Comparison of ENCODE assay signal across 12 mouse cellular contexts in genomic region chr3:95902643-95903042, GRCm38 (mm10). TPM values are rescaled to one million over a fixed set of nuclear protein-coding genes. Genes with fewer than 3 reads are reported as not detected.
DNase-seq lines count a peak whose midpoint lies in the region; ATAC-seq lines count a peak whose summit lies in the region.
"Had no signal": no experiment of that assay in that cellular context is flagged by ENCODE, and none has a peak within 500 bp of the region (broad histone marks: within the 10 kb centered on the region; RNA-seq: fewer than 3 reads in every experiment).

No protein-coding gene starts in this region.

- H3K9ac ChIP-seq in forebrain, embryonic 15.5 days (replicated peaks) = no peak overlapping the region
- H3K9ac ChIP-seq in kidney, embryonic 16.5 days (replicated peaks; ENCODE audit: low read length) = no peak overlapping the region
- peak overlapping the region; percentile 15; the same call in 1 of the 2 replicates for H3K9ac ChIP-seq in embryonic facial prominence, embryonic 12.5 days
- H3K9ac ChIP-seq in limb, embryonic 11.5 days (ENCODE audit: low read length) = peak overlapping the region; percentile 27; the same call in 1 of the 2 replicates
- H3K9ac ChIP-seq: stomach, embryonic 15.5 days had no signal

- 35% methylated on average over 6 of the region's 6 CpGs for WGBS in forebrain, embryonic 10.5 days
- WGBS in forebrain, embryonic 15.5 days = 25% methylated on average over 6 of the region's 6 CpGs
- WGBS in kidney, embryonic 16.5 days = 24% methylated on average over 6 of the region's 6 CpGs
- WGBS in embryonic facial prominence, embryonic 12.5 days = 29% methylated on average over 6 of the region's 6 CpGs
- 29% methylated on average over 6 of the region's 6 CpGs for WGBS in limb, embryonic 11.5 days

- H3K36me3 ChIP-seq in forebrain, embryonic 10.5 days (replicated peaks) = peaks cover 45% of the 10 kb centered on the region
- H3K36me3 ChIP-seq in forebrain, embryonic 15.5 days = peaks cover 3% of the 10 kb centered on the region; the same call in 1 of the 2 replicates
- peaks cover 3% of the 10 kb centered on the region; the same call in 1 of the 2 replicates for H3K36me3 ChIP-seq in kidney, embryonic 16.5 days (ENCODE audit: insufficient read depth, low read length)
- H3K36me3 ChIP-seq in embryonic facial prominence, embryonic 12.5 days = peaks cover 9% of the 10 kb centered on the region
- 0 out of 2 replicates have a peak, but pooled peaks cover 2% of the 10 kb centered on the region for H3K36me3 ChIP-seq in limb, embryonic 11.5 days (ENCODE audit: control insufficient read depth, insufficient read depth, low read length)
- H3K36me3 ChIP-seq: stomach, embryonic 15.5 days had no signal

- H3K27ac ChIP-seq in forebrain, embryonic 10.5 days = peak overlapping the region; percentile 93
- H3K27ac ChIP-seq in forebrain, embryonic 15.5 days (replicated peaks) = no peak overlapping the region
- H3K27ac ChIP-seq in kidney, embryonic 16.5 days (ENCODE audit: low read length) = peak overlapping the region; percentile 54; the same call in 1 of the 2 replicates
- H3K27ac ChIP-seq in embryonic facial prominence, embryonic 12.5 days = 0 out of 2 replicates have a peak overlapping the region, but pooled peaks have one; percentile 36
- H3K27ac ChIP-seq in limb, embryonic 11.5 days (replicated peaks; ENCODE audit: low read depth, low read length) = no peak overlapping the region; the same call in 1 of the 2 replicates
- H3K27ac ChIP-seq: stomach, embryonic 15.5 days had no signal

- H3K4me2 ChIP-seq in forebrain, embryonic 15.5 days (replicated peaks) = no peak overlapping the region
- H3K4me2 ChIP-seq in kidney, embryonic 16.5 days (replicated peaks; ENCODE audit: low read depth, low read length) = no peak overlapping the region; the same call in 1 of the 2 replicates
- peak overlapping the region; percentile 87 for H3K4me2 ChIP-seq in embryonic facial prominence, embryonic 12.5 days (replicated peaks)
- H3K4me2 ChIP-seq in limb, embryonic 11.5 days (ENCODE audit: low read depth, severe bottlenecking) = peak overlapping the region; percentile 90
- H3K4me2 ChIP-seq: stomach, embryonic 15.5 days had no signal

- no peak for ATAC-seq in forebrain, embryonic 15.5 days (replicated peaks)
- ATAC-seq in kidney, embryonic 16.5 days (ENCODE audit: low FRiP score, low TSS enrichment) = no peak
- no peak for ATAC-seq in embryonic facial prominence, embryonic 12.5 days (ENCODE audit: insufficient number of reproducible peaks, insufficient read depth, low FRiP score, low TSS enrichment)
- ATAC-seq in limb, embryonic 11.5 days (ENCODE audit: insufficient number of reproducible peaks, low FRiP score, low TSS enrichment, low read depth) = no peak
- no peak for ATAC-seq in inflammation-experienced regulatory T-cells, adult 6 months
- no peak for ATAC-seq in megakaryocyte-erythroid progenitor cell, adult 5-6 weeks (replicated peaks; ENCODE audit: low FRiP score, low TSS enrichment, poor library complexity, severe bottlenecking)

- no peak for DNase-seq in forebrain, embryonic 10.5 days (ENCODE audit: extremely low spot score, low spot score)
- DNase-seq in kidney, postnatal 14 days = no peak
- DNase-seq in limb, embryonic 11.5 days (ENCODE audit: low spot score) = peak; percentile 23
- DNase-seq: lung, adult 2 months; retina, postnatal 1 day had no signal

- peaks cover 67% of the 10 kb centered on the region for H3K4me1 ChIP-seq in forebrain, embryonic 10.5 days
- peaks cover 32% of the 10 kb centered on the region for H3K4me1 ChIP-seq in forebrain, embryonic 15.5 days
- H3K4me1 ChIP-seq in kidney, embryonic 16.5 days (ENCODE audit: insufficient read depth, low read length) = peaks cover 61% of the 10 kb centered on the region
- H3K4me1 ChIP-seq in embryonic facial prominence, embryonic 12.5 days = peaks cover 36% of the 10 kb centered on the region
- H3K4me1 ChIP-seq in limb, embryonic 11.5 days (ENCODE audit: control insufficient read depth, insufficient read depth, low read length) = peaks cover 4% of the 10 kb centered on the region

- peaks cover 7% of the 10 kb centered on the region for H3K27me3 ChIP-seq in forebrain, embryonic 10.5 days (ENCODE audit: poor library complexity, severe bottlenecking)
- H3K27me3 ChIP-seq in forebrain, embryonic 15.5 days = peaks cover 5% of the 10 kb centered on the region; the same call in 1 of the 2 replicates
- 0 out of 2 replicates have a peak, but pooled peaks cover 4% of the 10 kb centered on the region for H3K27me3 ChIP-seq in kidney, embryonic 16.5 days (ENCODE audit: insufficient read depth, low read length)
- no peaks in the 10 kb centered on the region for H3K27me3 ChIP-seq in embryonic facial prominence, embryonic 12.5 days
- H3K27me3 ChIP-seq in limb, embryonic 11.5 days (ENCODE audit: control insufficient read depth, insufficient read depth, low read length) = no peaks in the 10 kb centered on the region

- H3K9me3 ChIP-seq in forebrain, embryonic 10.5 days = no peaks in the 10 kb centered on the region
- H3K9me3 ChIP-seq in forebrain, embryonic 15.5 days = no peaks in the 10 kb centered on the region
- H3K9me3 ChIP-seq in kidney, embryonic 16.5 days (ENCODE audit: low read length) = no peaks in the 10 kb centered on the region
- no peaks in the 10 kb centered on the region for H3K9me3 ChIP-seq in embryonic facial prominence, embryonic 12.5 days
- no peaks in the 10 kb centered on the region for H3K9me3 ChIP-seq in limb, embryonic 11.5 days (ENCODE audit: control insufficient read depth, low read length)
- H3K9me3 ChIP-seq: stomach, embryonic 15.5 days had no signal

- peak overlapping the region; percentile 60 for H3K4me3 ChIP-seq in forebrain, embryonic 10.5 days
- H3K4me3 ChIP-seq in forebrain, embryonic 15.5 days = no peak overlapping the region
- no peak overlapping the region for H3K4me3 ChIP-seq in kidney, embryonic 16.5 days (ENCODE audit: low read length)
- peak overlapping the region; percentile 41; the same call in 1 of the 2 replicates for H3K4me3 ChIP-seq in embryonic facial prominence, embryonic 12.5 days
- peak overlapping the region; percentile 45 for H3K4me3 ChIP-seq in limb, embryonic 11.5 days (ENCODE audit: low read depth, low read length)
- H3K4me3 ChIP-seq: stomach, embryonic 15.5 days had no signal

RNA-seq across cellular contexts. Expression of gene Car14, which starts 1.8 kb away (rescaled TPM):
- 98.8 and 119 TPM in 2 replicates for polyA plus RNA-seq in forebrain, embryonic 10.5 days (2016; fragmentation: Nextera tagmentation; extraction: Ambion mirVana)
- 10.5 and 14.0 TPM in 2 replicates for polyA plus RNA-seq in forebrain, embryonic 15.5 days (2015; fragmentation: Nextera tagmentation; extraction: Ambion mirVana)
- 21.0 and 22.5 TPM in 2 replicates for polyA plus RNA-seq in kidney, embryonic 16.5 days (2015; fragmentation: Nextera tagmentation; extraction: Ambion mirVana)
- 30.1 and 36.4 TPM in 2 replicates for polyA plus RNA-seq in embryonic facial prominence, embryonic 12.5 days (2016; fragmentation: Nextera tagmentation; extraction: Ambion mirVana)
- 128 and 129 TPM in 2 replicates for polyA plus RNA-seq in limb, embryonic 11.5 days (2014; fragmentation: Nextera tagmentation; extraction: Ambion mirVana)
- not detected for polyA plus RNA-seq in inflammation-experienced regulatory T-cells, adult 6 months (2017; shearing (Covaris generic))
- not detected in 2 replicates for total RNA-seq in megakaryocyte-erythroid progenitor cell, adult 5-6 weeks (2014; fragmentation: Nextera tagmentation)
- total RNA-seq in megakaryocyte-erythroid progenitor cell, adult 5-6 weeks (2017) = not detected in 2 replicates
- total RNA-seq: monocyte, adult 5-6 weeks had no signal

RNA-seq across cellular contexts. Expression of gene Aph1a, which starts 8.9 kb away (rescaled TPM):
- polyA plus RNA-seq in forebrain, embryonic 10.5 days (2016; fragmentation: Nextera tagmentation; extraction: Ambion mirVana) = 28.7 and 29.2 TPM in 2 replicates
- 31.3 and 39.8 TPM in 2 replicates for polyA plus RNA-seq in forebrain, embryonic 15.5 days (2015; fragmentation: Nextera tagmentation; extraction: Ambion mirVana)
- 41.3 and 44.1 TPM in 2 replicates for polyA plus RNA-seq in kidney, embryonic 16.5 days (2015; fragmentation: Nextera tagmentation; extraction: Ambion mirVana)
- 27.5 and 31.3 TPM in 2 replicates for polyA plus RNA-seq in embryonic facial prominence, embryonic 12.5 days (2016; fragmentation: Nextera tagmentation; extraction: Ambion mirVana)
- 26.1 and 27.3 TPM in 2 replicates for polyA plus RNA-seq in limb, embryonic 11.5 days (2014; fragmentation: Nextera tagmentation; extraction: Ambion mirVana)
- polyA plus RNA-seq in inflammation-experienced regulatory T-cells, adult 6 months (2017; shearing (Covaris generic)) = 10 to 100 TPM; 17.9 to 46.2 (median 27.0) TPM
- total RNA-seq in megakaryocyte-erythroid progenitor cell, adult 5-6 weeks (2014; fragmentation: Nextera tagmentation) = 35.7 and 42.8 TPM in 2 replicates
- total RNA-seq in megakaryocyte-erythroid progenitor cell, adult 5-6 weeks (2017) = 16.2 and 21.1 TPM in 2 replicates

RNA-seq across cellular contexts. Expression of gene BC028528, which starts 10.8 kb away (rescaled TPM):
- 7.2 and 7.6 TPM in 2 replicates for polyA plus RNA-seq in forebrain, embryonic 10.5 days (2016; fragmentation: Nextera tagmentation; extraction: Ambion mirVana)
- 12.7 and 14.7 TPM in 2 replicates for polyA plus RNA-seq in forebrain, embryonic 15.5 days (2015; fragmentation: Nextera tagmentation; extraction: Ambion mirVana)
- 38.8 and 45.7 TPM in 2 replicates for polyA plus RNA-seq in kidney, embryonic 16.5 days (2015; fragmentation: Nextera tagmentation; extraction: Ambion mirVana)
- polyA plus RNA-seq in embryonic facial prominence, embryonic 12.5 days (2016; fragmentation: Nextera tagmentation; extraction: Ambion mirVana) = 14.3 and 14.4 TPM in 2 replicates
- 6.7 and 7.5 TPM in 2 replicates for polyA plus RNA-seq in limb, embryonic 11.5 days (2014; fragmentation: Nextera tagmentation; extraction: Ambion mirVana)
- 1 to 10 TPM in 1 of 3 experiments, under 1 TPM in 1, not detected in 1; 0.83 to 1.5 TPM for polyA plus RNA-seq in inflammation-experienced regulatory T-cells, adult 6 months (2017; shearing (Covaris generic))
- total RNA-seq in megakaryocyte-erythroid progenitor cell, adult 5-6 weeks (2014; fragmentation: Nextera tagmentation) = 2.1 and 2.3 TPM in 2 replicates
- total RNA-seq in megakaryocyte-erythroid progenitor cell, adult 5-6 weeks (2017) = 2.3 and 14.6 TPM in 2 replicates

RNA-seq across cellular contexts. Expression of gene Ciart, which starts 20.6 kb away (rescaled TPM):
- 9.1 and 11.8 TPM in 2 replicates for polyA plus RNA-seq in forebrain, embryonic 10.5 days (2016; fragmentation: Nextera tagmentation; extraction: Ambion mirVana)
- 4.3 TPM in 2 replicates for polyA plus RNA-seq in forebrain, embryonic 15.5 days (2015; fragmentation: Nextera tagmentation; extraction: Ambion mirVana)
- polyA plus RNA-seq in kidney, embryonic 16.5 days (2015; fragmentation: Nextera tagmentation; extraction: Ambion mirVana) = 5.8 and 6.0 TPM in 2 replicates
- polyA plus RNA-seq in embryonic facial prominence, embryonic 12.5 days (2016; fragmentation: Nextera tagmentation; extraction: Ambion mirVana) = 5.9 and 6.2 TPM in 2 replicates
- polyA plus RNA-seq in limb, embryonic 11.5 days (2014; fragmentation: Nextera tagmentation; extraction: Ambion mirVana) = 7.1 and 7.5 TPM in 2 replicates
- polyA plus RNA-seq in inflammation-experienced regulatory T-cells, adult 6 months (2017; shearing (Covaris generic)) = 10 to 100 TPM in 1 of 3 experiments, 1 to 10 TPM in 2; 2.3 to 11.8 (median 6.6) TPM
- total RNA-seq in megakaryocyte-erythroid progenitor cell, adult 5-6 weeks (2014; fragmentation: Nextera tagmentation) = 0.69 and 3.3 TPM in 2 replicates
- 0.66 and 2.8 TPM in 2 replicates for total RNA-seq in megakaryocyte-erythroid progenitor cell, adult 5-6 weeks (2017)

RNA-seq across cellular contexts. Expression of gene Anp32e, which starts 26.4 kb away (rescaled TPM):
- polyA plus RNA-seq in forebrain, embryonic 10.5 days (2016; fragmentation: Nextera tagmentation; extraction: Ambion mirVana) = 421 and 423 TPM in 2 replicates
- 196 and 207 TPM in 2 replicates for polyA plus RNA-seq in forebrain, embryonic 15.5 days (2015; fragmentation: Nextera tagmentation; extraction: Ambion mirVana)
- polyA plus RNA-seq in kidney, embryonic 16.5 days (2015; fragmentation: Nextera tagmentation; extraction: Ambion mirVana) = 206 and 252 TPM in 2 replicates
- 241 and 287 TPM in 2 replicates for polyA plus RNA-seq in embryonic facial prominence, embryonic 12.5 days (2016; fragmentation: Nextera tagmentation; extraction: Ambion mirVana)
- 125 and 151 TPM in 2 replicates for polyA plus RNA-seq in limb, embryonic 11.5 days (2014; fragmentation: Nextera tagmentation; extraction: Ambion mirVana)
- 100 to 1,000 TPM; 164 to 282 (median 210) TPM for polyA plus RNA-seq in inflammation-experienced regulatory T-cells, adult 6 months (2017; shearing (Covaris generic))
- 136 and 186 TPM in 2 replicates for total RNA-seq in megakaryocyte-erythroid progenitor cell, adult 5-6 weeks (2014; fragmentation: Nextera tagmentation)
- total RNA-seq in megakaryocyte-erythroid progenitor cell, adult 5-6 weeks (2017) = 505 and 626 TPM in 2 replicates

Comparison
In these comparisons a context has a peak if more than half of its experiments do, and no peak if none do; other contexts are left out.
1. H3K27ac ChIP-seq: peak in forebrain, embryonic 10.5 days (single experiment), kidney, embryonic 16.5 days (single experiment) and embryonic facial prominence, embryonic 12.5 days (single experiment); none in forebrain, embryonic 15.5 days (single experiment) and limb, embryonic 11.5 days (single experiment).
2. H3K4me3 ChIP-seq: peak in forebrain, embryonic 10.5 days (single experiment), embryonic facial prominence, embryonic 12.5 days (single experiment) and limb, embryonic 11.5 days (single experiment); none in forebrain, embryonic 15.5 days (single experiment) and kidney, embryonic 16.5 days (single experiment).
3. H3K4me2 ChIP-seq: peak in embryonic facial prominence, embryonic 12.5 days (single experiment) and limb, embryonic 11.5 days (single experiment); none in forebrain, embryonic 15.5 days (single experiment) and kidney, embryonic 16.5 days (single experiment).
4. H3K9ac ChIP-seq: peak in embryonic facial prominence, embryonic 12.5 days (single experiment) and limb, embryonic 11.5 days (single experiment); none in forebrain, embryonic 15.5 days (single experiment) and kidney, embryonic 16.5 days (single experiment).